Comparison of ENCODE assay signal across 8 mouse cellular contexts in the genomic region with DNA sequence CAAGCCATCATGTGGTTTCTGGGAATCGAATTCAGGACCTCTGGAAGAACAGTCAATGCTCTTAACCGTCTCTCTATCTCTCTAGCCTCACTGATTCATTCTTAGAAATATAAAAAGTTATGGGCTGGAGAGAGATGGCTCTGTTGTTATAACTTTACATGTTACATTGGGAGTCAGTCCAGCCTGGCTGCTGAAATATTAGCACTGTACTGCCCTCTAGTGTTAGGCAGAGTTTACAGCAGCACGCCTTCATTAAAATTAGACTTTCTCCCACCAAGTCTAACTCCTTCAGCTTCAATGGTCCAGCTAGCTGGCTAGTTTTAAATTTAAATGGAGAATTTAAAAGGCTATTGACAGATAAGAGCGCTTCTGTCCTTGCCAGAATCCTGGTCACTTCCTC. TPM values are rescaled to one million over a fixed set of nuclear protein-coding genes. Genes with fewer than 3 reads are reported as not detected.
DNase-seq lines count a peak whose midpoint lies in the region; ATAC-seq lines count a peak whose summit lies in the region.

No protein-coding gene starts in this region.

- H3K36me3 ChIP-seq in heart, embryonic 12.5 days: no peaks in the 10 kb centered on the region
- no peaks in the 10 kb centered on the region for H3K36me3 ChIP-seq in intestine, embryonic 15.5 days

- H3K9me3 ChIP-seq in heart, embryonic 12.5 days (replicated peaks): no peaks in the 10 kb centered on the region
- H3K9me3 ChIP-seq in intestine, embryonic 15.5 days: no peaks in the 10 kb centered on the region

- H3K9ac ChIP-seq in heart, embryonic 12.5 days: no peak overlapping the region
- no peak overlapping the region for H3K9ac ChIP-seq in intestine, embryonic 15.5 days

- H3K27ac ChIP-seq in heart, embryonic 12.5 days (ENCODE audit: poor library complexity, severe bottlenecking): no peak overlapping the region
- no peak overlapping the region for H3K27ac ChIP-seq in intestine, embryonic 15.5 days

- peaks cover 10% of the 10 kb centered on the region; the same call in 1 of the 2 replicates for H3K27me3 ChIP-seq in heart, embryonic 12.5 days (replicated peaks)
- H3K27me3 ChIP-seq in intestine, embryonic 15.5 days (replicated peaks): no peaks in the 10 kb centered on the region; the same call in 1 of the 2 replicates

- H3K4me2 ChIP-seq in heart, embryonic 12.5 days: no peak overlapping the region
- H3K4me2 ChIP-seq in intestine, embryonic 15.5 days (replicated peaks): no peak overlapping the region

- H3K4me1 ChIP-seq in heart, embryonic 12.5 days (replicated peaks): peaks cover 3% of the 10 kb centered on the region; the same call in 1 of the 2 replicates
- no peaks in the 10 kb centered on the region for H3K4me1 ChIP-seq in intestine, embryonic 15.5 days (replicated peaks)

- no peak overlapping the region for H3K4me3 ChIP-seq in heart, embryonic 12.5 days
- no peak overlapping the region for H3K4me3 ChIP-seq in intestine, embryonic 15.5 days (replicated peaks)

- 8% methylated on average over 4 of the region's 4 CpGs for WGBS in heart, embryonic 12.5 days
- 4% methylated on average over 4 of the region's 4 CpGs for WGBS in intestine, embryonic 15.5 days

- peak; percentile 15 to 59 for DNase-seq in heart, adult 18-20 months
- DNase-seq in right cerebral cortex, postnatal 10 days (ENCODE audit: low spot score in 2 of 2): peak; percentile 50 to 56
- DNase-seq in right cerebral cortex, postnatal 36 days (ENCODE audit: low spot score in 2 of 2): no peak
- DNase-seq in cerebellum, postnatal 14 days: peak; percentile 47 to 61

- no peak for ATAC-seq in heart, embryonic 12.5 days (ENCODE audit: insufficient number of reproducible peaks, low FRiP score)
- ATAC-seq in inflammation-experienced regulatory T-cells, adult 6 months: peak; percentile 63
- ATAC-seq in monocyte, adult 5-6 weeks (replicated peaks; ENCODE audit: insufficient number of reproducible peaks, low FRiP score, low TSS enrichment, poor library complexity, severe bottlenecking): 0 out of 2 replicates have a peak, but pooled peaks have one; percentile 44
- ATAC-seq in intestine, embryonic 15.5 days: no peak

RNA-seq across cellular contexts. Expression of gene Htatip2, which starts 7.8 kb away (rescaled TPM):
- 10 to 100 TPM; 24.7 to 25.1 TPM for total RNA-seq in heart, adult 18-20 months (2021)
- polyA plus RNA-seq in heart, embryonic 12.5 days (2016; fragmentation: Nextera tagmentation; extraction: Ambion mirVana): 18.4 and 19.5 TPM in 2 replicates
- 10 to 100 TPM; 39.3 to 48.3 (median 44.2) TPM for polyA plus RNA-seq in inflammation-experienced regulatory T-cells, adult 6 months (2017; shearing (Covaris generic))
- 23.1 to 29.2 TPM (median 25.2 TPM) in 3 replicates for total RNA-seq in monocyte, adult 5-6 weeks (2017)
- 21.8 and 23.3 TPM in 2 replicates for polyA plus RNA-seq in intestine, embryonic 15.5 days (2015; fragmentation: Nextera tagmentation; extraction: Ambion mirVana)

RNA-seq across cellular contexts. Expression of gene Prmt3, which starts 27.0 kb away (rescaled TPM):
- 10 to 100 TPM; 15.3 to 16.0 TPM for total RNA-seq in heart, adult 18-20 months (2021)
- 53.8 and 59.1 TPM in 2 replicates for polyA plus RNA-seq in heart, embryonic 12.5 days (2016; fragmentation: Nextera tagmentation; extraction: Ambion mirVana)
- 10 to 100 TPM in 2 of 3 experiments, 1 to 10 TPM in 1; 7.8 to 13.2 (median 12.8) TPM for polyA plus RNA-seq in inflammation-experienced regulatory T-cells, adult 6 months (2017; shearing (Covaris generic))
- 32.6 to 41.2 TPM (median 39.7 TPM) in 3 replicates for total RNA-seq in monocyte, adult 5-6 weeks (2017)
- polyA plus RNA-seq in intestine, embryonic 15.5 days (2015; fragmentation: Nextera tagmentation; extraction: Ambion mirVana): 51.2 and 52.5 TPM in 2 replicates

Comparison
In these comparisons a context has a peak if more than half of its experiments do, and no peak if none do; other contexts are left out.
1. DNase-seq: peak in heart, adult 18-20 months (2 of 2), right cerebral cortex, postnatal 10 days (2 of 2) and cerebellum, postnatal 14 days (2 of 2); none in right cerebral cortex, postnatal 36 days (0 of 2).
2. ATAC-seq: peak in inflammation-experienced regulatory T-cells, adult 6 months (single experiment) and monocyte, adult 5-6 weeks (single experiment); none in heart, embryonic 12.5 days (single experiment) and intestine, embryonic 15.5 days (single experiment).